Mouse (Mus musculus): ENCODE data around the gene Mdp1. TPM values are rescaled to one million over a fixed set of nuclear protein-coding genes. Genes with fewer than 3 reads are reported as not detected.

Gene Mdp1
- polyA plus RNA-seq, 1 experiment from 2014 or later: 14.1 TPM

DNA sequence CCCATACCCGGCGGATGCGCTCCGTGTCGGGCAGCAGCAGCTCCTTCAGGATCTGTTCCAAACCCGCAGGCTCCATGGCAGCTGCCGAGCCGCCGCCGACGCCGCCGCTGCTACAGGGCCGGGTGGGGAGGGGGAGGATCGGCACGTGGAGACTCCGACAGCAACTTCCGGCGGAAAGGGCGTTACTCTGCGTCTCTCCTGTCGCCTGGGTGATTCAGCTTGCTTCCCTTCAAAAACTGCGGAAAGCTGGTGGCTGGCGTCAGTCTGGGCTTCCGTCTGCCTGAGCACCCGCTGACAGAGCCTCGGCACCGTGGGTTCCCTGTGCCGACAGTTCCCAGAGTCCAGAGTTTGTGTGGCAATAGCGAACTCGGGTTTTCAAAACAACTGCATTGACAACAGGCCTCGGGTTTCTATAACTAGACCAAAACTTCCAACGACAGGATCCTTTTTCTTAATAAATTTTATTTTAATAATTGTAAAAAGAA is 24.7 kb downstream of the Mdp1 start, which contains the start of gene Ipo4:
TSS of gene Ipo4 (minus strand) at position 435 of the 485 bp plus-strand sequence.
- peak within 1 kb of the TSS; percentile 49; the same call in 1 of the 2 replicates for H3K27ac ChIP-seq (ENCODE audit: low read length)
- ATAC-seq (ENCODE audit: low read depth): peak; percentile 82
- no peaks in the 10 kb centered on the region for H3K9me3 ChIP-seq (replicated peaks; ENCODE audit: control insufficient read depth, low read length)
- H3K4me2 ChIP-seq (ENCODE audit: low read depth, low read length): peak within 1 kb of the TSS; percentile 93
- 1% methylated on average over 33 of the region's 33 CpGs for WGBS (ENCODE audit: insufficient replicate concordance)
- peaks cover 12% of the 10 kb centered on the region for H3K4me1 ChIP-seq (ENCODE audit: control insufficient read depth, low read depth, low read length)
- H3K9ac ChIP-seq (ENCODE audit: low read depth, low read length): peak within 1 kb of the TSS; percentile 60
- peak within 1 kb of the TSS; percentile 65 for H3K4me3 ChIP-seq (ENCODE audit: low read depth, low read length)
- H3K27me3 ChIP-seq (ENCODE audit: control insufficient read depth, insufficient read depth, low read depth, low read length): no peaks in the 10 kb centered on the region
- H3K36me3 ChIP-seq (ENCODE audit: control insufficient read depth, insufficient read depth): peaks cover 27% of the 10 kb centered on the region

DNA sequence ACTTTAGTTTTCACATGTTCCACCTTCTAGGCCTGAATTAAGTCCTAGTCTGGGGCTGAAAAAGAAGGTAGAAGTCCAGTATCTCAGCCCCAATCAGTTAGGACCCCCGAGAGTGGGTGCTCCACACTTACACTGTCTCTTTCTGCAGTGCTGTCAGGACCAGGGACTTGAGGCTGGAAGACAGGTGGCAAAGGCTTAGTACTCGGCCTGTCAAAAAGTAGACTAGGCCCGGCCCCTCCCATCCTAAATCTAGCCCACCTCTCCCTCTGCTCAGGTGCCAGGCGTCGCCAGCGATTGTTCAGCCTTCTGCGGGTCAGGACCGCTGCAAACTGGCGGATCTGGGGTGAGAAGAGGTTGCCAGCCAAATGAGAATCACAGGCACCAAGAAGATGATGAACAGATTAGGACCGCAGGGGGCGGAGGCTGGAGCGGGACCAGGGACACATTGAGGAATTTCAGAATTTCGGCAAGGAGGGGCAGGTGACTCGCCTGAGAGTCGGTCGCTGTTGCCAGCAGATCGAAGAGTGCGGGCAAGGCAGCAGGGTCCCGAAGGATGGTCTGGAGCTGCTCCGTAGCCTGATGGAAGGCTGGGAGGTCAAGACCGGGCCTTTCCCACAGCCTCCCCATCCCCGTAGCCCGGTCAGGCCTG is 25.3 kb downstream of the Mdp1 start:
- Histone ChIP-seq H3K27me3 (ENCODE audit: control insufficient read depth, insufficient read depth, low read depth, low read length) (no peaks in the 10 kb centered on the region), H3K9me3 (replicated peaks; ENCODE audit: control insufficient read depth, low read length) (no peaks in the 10 kb centered on the region), H3K27ac (ENCODE audit: low read length) (no peak overlapping the region), H3K4me1 (ENCODE audit: control insufficient read depth, low read depth, low read length) (peaks cover 12% of the 10 kb centered on the region), H3K4me2 (ENCODE audit: low read depth, low read length) (peak overlapping the region; percentile 93), H3K36me3 (ENCODE audit: control insufficient read depth, insufficient read depth) (peaks cover 24% of the 10 kb centered on the region), H3K9ac (ENCODE audit: low read depth, low read length) (peak overlapping the region; percentile 60), H3K4me3 (ENCODE audit: low read depth, low read length) (peak overlapping the region; percentile 65)
- WGBS (ENCODE audit: insufficient replicate concordance): 3% methylated on average over 23 of the region's 23 CpGs
- peak; percentile 24 for ATAC-seq (ENCODE audit: low read depth)

DNA sequence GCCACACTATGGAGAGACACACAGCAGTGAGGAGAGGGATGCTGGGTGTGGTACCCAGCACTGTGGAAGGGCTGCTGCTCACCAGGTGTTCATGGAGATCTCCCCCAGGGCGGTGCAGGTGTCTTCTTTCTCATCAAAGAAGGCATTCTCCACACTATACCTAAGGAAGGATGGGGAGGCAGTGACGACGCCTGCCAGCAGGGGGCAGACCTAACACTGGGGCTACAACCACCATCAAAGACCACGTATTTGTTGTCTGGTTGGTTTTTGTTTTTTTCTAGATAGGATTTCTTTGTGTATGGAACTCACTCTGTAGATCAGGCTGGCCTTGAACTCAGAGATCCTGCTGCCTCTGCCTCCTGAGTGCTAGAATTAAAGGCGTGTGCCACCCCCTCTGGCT is 31.0 kb downstream of the Mdp1 start:
- Histone ChIP-seq H3K36me3 (ENCODE audit: control insufficient read depth, insufficient read depth) (peaks cover 11% of the 10 kb centered on the region), H3K4me1 (ENCODE audit: control insufficient read depth, low read depth, low read length) (peaks cover 10% of the 10 kb centered on the region), H3K27me3 (ENCODE audit: control insufficient read depth, insufficient read depth, low read depth, low read length) (no peaks in the 10 kb centered on the region), H3K9me3 (replicated peaks; ENCODE audit: control insufficient read depth, low read length) (no peaks in the 10 kb centered on the region), H3K27ac (ENCODE audit: low read length) (no peak overlapping the region), H3K4me3 (ENCODE audit: low read depth, low read length) (no peak overlapping the region), H3K9ac (ENCODE audit: low read depth, low read length) (no peak overlapping the region), H3K4me2 (ENCODE audit: low read depth, low read length) (no peak overlapping the region)
- WGBS (ENCODE audit: insufficient replicate concordance): 32% methylated on average over 5 of the region's 5 CpGs
- no peak for ATAC-seq (ENCODE audit: low read depth)

DNA sequence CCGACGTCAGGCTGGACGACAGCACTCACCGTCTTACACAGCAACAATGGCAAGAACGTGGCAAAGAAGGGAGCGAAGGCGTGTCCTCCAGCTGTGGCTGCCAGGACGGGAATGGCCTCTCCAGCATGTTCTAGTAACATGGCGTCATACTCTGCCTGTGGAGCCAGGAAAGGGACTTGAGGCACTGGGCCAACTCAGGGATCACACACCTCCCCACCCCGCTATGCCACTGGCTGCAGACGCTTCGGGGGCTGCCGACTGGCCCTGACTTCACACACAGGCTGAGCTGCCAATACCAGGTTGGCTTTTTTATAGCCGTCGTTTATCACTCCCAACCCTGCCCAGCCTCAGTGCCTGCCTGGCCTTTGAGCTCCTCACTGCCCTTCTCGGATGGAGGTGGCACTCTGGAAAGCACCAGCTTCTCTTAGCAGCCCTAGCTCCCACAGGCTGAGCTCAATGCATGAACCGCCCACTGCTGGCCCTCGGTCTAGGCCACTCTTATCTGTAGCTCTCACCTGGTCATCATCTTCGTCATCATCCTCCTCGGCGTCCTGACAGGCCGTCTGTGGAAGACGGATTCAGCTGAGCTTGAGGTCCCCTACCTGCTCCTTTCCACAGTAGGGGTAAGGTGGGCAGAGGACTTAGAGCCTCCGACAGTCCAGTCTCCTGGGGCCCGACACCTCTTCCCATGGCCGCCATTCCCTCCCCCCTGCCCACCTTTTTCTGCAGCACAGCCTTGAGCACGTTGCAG is 32.1 kb downstream of the Mdp1 start:
- Histone ChIP-seq H3K36me3 (ENCODE audit: control insufficient read depth, insufficient read depth) (peaks cover 11% of the 10 kb centered on the region), H3K9me3 (replicated peaks; ENCODE audit: control insufficient read depth, low read length) (no peaks in the 10 kb centered on the region), H3K4me3 (ENCODE audit: low read depth, low read length) (no peak overlapping the region), H3K4me1 (ENCODE audit: control insufficient read depth, low read depth, low read length) (peaks cover 10% of the 10 kb centered on the region), H3K4me2 (ENCODE audit: low read depth, low read length) (no peak overlapping the region), H3K27ac (ENCODE audit: low read length) (no peak overlapping the region), H3K27me3 (ENCODE audit: control insufficient read depth, insufficient read depth, low read depth, low read length) (no peaks in the 10 kb centered on the region), H3K9ac (ENCODE audit: low read depth, low read length) (no peak overlapping the region)
- 78% methylated on average over 27 of the region's 27 CpGs for WGBS (ENCODE audit: insufficient replicate concordance)
- peak; percentile 54 for ATAC-seq (ENCODE audit: low read depth)

DNA sequence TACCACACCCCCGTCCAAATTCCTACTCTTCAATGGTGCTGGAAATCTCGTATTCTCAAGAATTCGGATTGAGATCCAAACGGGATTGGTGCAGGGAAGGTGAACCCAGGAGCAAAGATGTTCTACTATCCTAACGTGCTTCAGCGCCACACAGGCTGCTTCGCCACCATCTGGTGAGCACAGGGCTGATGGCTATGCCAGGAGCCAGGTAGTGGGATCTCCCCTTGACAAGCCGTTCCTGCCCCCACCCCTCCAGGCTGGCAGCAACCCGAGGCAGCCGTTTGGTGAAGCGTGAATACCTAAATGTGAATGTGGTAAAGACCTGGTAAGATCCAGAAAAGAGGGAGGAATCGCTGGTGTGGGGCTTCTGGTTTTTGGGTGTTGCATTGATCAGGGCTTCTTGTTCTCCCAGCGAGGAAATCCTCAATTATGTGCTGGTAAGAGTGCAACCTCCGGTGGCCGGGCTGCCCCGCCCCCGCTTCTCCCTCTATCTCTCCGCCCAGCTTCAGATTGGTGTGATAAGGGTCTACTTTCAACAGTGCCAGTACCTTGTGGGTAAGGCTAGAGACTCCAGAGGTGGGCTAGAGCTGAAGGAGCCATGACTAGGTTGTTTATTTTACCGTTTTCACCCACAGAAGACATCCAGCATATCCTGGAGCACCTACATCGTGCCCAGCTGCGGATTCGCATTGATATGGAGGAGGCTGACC is 41.7 kb downstream of the Mdp1 start:
- peak; percentile 64 for ATAC-seq (ENCODE audit: low read depth)

DNA sequence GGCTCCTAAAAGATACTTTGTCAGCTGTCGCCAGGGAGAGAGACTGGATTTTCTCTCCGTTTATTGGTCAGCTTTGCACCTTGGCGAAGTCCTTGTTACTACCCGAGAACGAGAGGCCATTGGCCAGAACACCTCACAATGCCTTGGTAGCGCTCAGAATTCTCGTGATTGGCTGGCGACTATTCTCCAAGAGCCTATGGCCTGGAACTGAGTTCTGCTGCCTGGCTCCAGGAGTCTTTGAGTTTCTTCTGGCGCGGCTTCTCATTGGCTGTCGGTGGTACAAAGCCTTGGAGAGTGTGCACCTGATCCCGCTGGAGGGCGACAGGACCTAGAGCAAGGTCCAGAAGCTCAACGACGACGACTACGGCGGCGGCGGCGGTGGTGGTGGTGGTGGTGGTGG is 42.5 kb downstream of the Mdp1 start, which contains the start of gene Rec8:
TSS of gene Rec8 (plus strand) at position 216 of the 400 bp plus-strand sequence.
- H3K9ac ChIP-seq (ENCODE audit: low read depth, low read length): peak within 1 kb of the TSS; percentile 41; the same call in 1 of the 2 replicates
- ATAC-seq (ENCODE audit: low read depth): peak; percentile 61
- H3K27me3 ChIP-seq (ENCODE audit: control insufficient read depth, insufficient read depth, low read depth, low read length): no peaks in the 10 kb centered on the region
- H3K4me2 ChIP-seq (ENCODE audit: low read depth, low read length): peak within 1 kb of the TSS; percentile 62
- H3K9me3 ChIP-seq (replicated peaks; ENCODE audit: control insufficient read depth, low read length): no peaks in the 10 kb centered on the region
- H3K27ac ChIP-seq (ENCODE audit: low read length): peak within 1 kb of the TSS; percentile 60
- H3K4me1 ChIP-seq (ENCODE audit: control insufficient read depth, low read depth, low read length): peaks cover 34% of the 10 kb centered on the region
- 25% methylated on average over 21 of the region's 21 CpGs for WGBS (ENCODE audit: insufficient replicate concordance)
- H3K36me3 ChIP-seq (ENCODE audit: control insufficient read depth, insufficient read depth): no peaks in the 10 kb centered on the region
- H3K4me3 ChIP-seq (ENCODE audit: low read depth, low read length): peak within 1 kb of the TSS; percentile 41

More for the DNA sequence above, 41.7 kb downstream of the Mdp1 start:
- 15% methylated on average over 22 of the region's 22 CpGs for WGBS (ENCODE audit: insufficient replicate concordance)
- no peaks in the 10 kb centered on the region for H3K36me3 ChIP-seq (ENCODE audit: control insufficient read depth, insufficient read depth)
- no peaks in the 10 kb centered on the region for H3K9me3 ChIP-seq (replicated peaks; ENCODE audit: control insufficient read depth, low read length)
- peak overlapping the region; percentile 8; the same call in 1 of the 2 replicates for H3K27ac ChIP-seq (ENCODE audit: low read length)
- H3K4me3 ChIP-seq (ENCODE audit: low read depth, low read length): peak overlapping the region; percentile 41
- peaks cover 34% of the 10 kb centered on the region for H3K4me1 ChIP-seq (ENCODE audit: control insufficient read depth, low read depth, low read length)
- peak overlapping the region; percentile 41; the same call in 1 of the 2 replicates for H3K9ac ChIP-seq (ENCODE audit: low read depth, low read length)
- peak overlapping the region; percentile 62 for H3K4me2 ChIP-seq (ENCODE audit: low read depth, low read length)
- H3K27me3 ChIP-seq (ENCODE audit: control insufficient read depth, insufficient read depth, low read depth, low read length): no peaks in the 10 kb centered on the region

DNA sequence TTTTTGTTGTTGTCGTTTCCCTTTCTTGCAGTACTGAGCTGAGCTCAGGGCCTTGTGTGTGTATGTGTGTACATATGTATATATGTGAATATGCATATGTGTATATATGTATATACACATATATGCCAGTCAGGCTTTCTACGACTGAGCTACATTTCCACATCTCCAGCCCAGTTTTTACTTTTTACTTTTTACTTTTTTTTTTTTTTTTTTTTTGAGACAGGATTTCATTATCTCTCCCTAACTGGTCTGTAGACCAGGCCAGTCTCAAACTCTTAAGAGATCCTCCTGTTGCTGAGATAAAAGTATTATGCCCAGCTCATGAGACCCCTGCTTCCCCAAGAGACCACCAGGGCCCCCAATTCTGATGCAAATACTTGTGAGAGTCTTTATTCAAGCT is 43.5 kb downstream of the Mdp1 start:
- Histone ChIP-seq H3K4me3 (ENCODE audit: low read depth, low read length) (no peak overlapping the region), H3K4me1 (ENCODE audit: control insufficient read depth, low read depth, low read length) (peaks cover 34% of the 10 kb centered on the region), H3K4me2 (ENCODE audit: low read depth, low read length) (no peak overlapping the region), H3K9ac (ENCODE audit: low read depth, low read length) (no peak overlapping the region), H3K9me3 (replicated peaks; ENCODE audit: control insufficient read depth, low read length) (no peaks in the 10 kb centered on the region), H3K36me3 (ENCODE audit: control insufficient read depth, insufficient read depth) (no peaks in the 10 kb centered on the region), H3K27ac (ENCODE audit: low read length) (peak overlapping the region; percentile 60), H3K27me3 (ENCODE audit: control insufficient read depth, insufficient read depth, low read depth, low read length) (no peaks in the 10 kb centered on the region)
- no peak for ATAC-seq (ENCODE audit: low read depth)
- WGBS (ENCODE audit: insufficient replicate concordance): 50% methylated on average over 2 of the region's 2 CpGs

DNA sequence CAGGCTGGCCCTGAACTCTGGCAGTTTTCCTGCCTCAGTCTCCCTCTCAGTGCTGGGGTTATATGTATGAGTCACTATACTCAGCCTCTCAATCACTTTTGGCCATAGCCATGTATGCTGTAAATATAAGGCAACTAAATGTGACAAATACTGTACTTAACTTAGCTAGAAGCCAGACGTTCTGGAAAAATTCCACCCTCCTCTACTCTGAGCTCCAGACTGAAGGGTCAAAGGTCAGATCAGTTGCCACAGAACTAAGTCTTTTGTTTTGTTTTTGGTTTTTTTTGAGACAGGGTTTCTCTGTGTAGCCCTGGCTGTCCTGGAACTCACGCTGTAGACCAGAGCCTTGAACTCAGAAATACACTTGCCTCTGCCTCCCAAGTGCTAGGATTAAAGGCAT is 44.4 kb downstream of the Mdp1 start:
- Histone ChIP-seq H3K27ac (ENCODE audit: low read length) (peak overlapping the region; percentile 48; the same call in 1 of the 2 replicates), H3K4me3 (ENCODE audit: low read depth, low read length) (no peak overlapping the region), H3K9ac (ENCODE audit: low read depth, low read length) (no peak overlapping the region), H3K27me3 (ENCODE audit: control insufficient read depth, insufficient read depth, low read depth, low read length) (no peaks in the 10 kb centered on the region), H3K36me3 (ENCODE audit: control insufficient read depth, insufficient read depth) (no peaks in the 10 kb centered on the region), H3K9me3 (replicated peaks; ENCODE audit: control insufficient read depth, low read length) (no peaks in the 10 kb centered on the region), H3K4me2 (ENCODE audit: low read depth, low read length) (no peak overlapping the region), H3K4me1 (ENCODE audit: control insufficient read depth, low read depth, low read length) (peaks cover 34% of the 10 kb centered on the region)
- 61% methylated on average over 2 of the region's 2 CpGs for WGBS (ENCODE audit: insufficient replicate concordance)
- ATAC-seq (ENCODE audit: low read depth): no peak

All from liver, embryonic 16.5 days (tissue).